Mouse (Mus musculus) cerebral cortex, adult 2 months (tissue): Measurements from ENCODE around the gene Gm42906.

ENCODE experiments used
- WGBS: fragments of 180-500 bp; shearing (Covaris S2); methylation state at CpG from one replicate; pipeline ENCODE4 v1.1.7; 2018; 5-methylcytosine and 5-hydroxymethylcytosine counted together

Gene Gm42906

DNA sequence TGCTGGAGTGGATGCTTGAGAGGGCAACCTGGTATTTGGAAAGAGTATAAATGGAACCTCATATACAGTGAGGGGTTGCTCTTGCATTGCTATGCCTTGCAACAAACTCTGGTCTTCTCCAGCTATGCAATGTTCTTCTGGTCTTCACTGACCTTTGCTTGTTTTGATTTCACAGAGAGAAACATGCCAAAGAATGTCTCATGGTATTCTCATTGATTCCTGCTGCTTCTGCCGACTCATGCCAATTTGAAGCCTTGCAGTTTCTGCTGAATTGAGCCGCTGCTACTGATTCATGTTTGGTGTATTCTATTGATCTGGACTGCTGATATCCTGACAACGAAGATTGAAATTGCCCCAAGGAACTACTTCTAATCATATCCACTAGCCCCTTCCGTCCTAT, 134.4 kb downstream of the Gm42906 start:
- WGBS: 82% methylated on average over 4 of the region's 4 CpGs

DNA sequence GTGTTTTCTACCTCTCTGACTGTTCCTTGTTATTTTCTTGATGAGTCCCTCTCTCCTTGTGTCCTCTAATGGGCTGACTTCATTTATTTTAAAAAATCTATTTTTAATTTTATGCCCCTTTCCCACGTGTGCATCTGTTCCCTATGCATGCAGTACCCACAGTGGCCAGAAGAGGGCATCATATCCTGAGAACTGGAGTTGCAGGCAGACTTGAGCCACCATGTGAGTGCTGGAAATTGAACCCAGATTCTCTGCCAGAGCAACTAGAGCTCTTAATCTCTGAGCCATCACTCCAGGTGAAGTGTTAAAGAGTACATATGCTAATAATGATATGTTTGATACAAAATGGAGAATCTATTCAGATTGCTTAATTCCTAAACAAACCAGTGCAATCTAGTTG, 135.7 kb downstream of the Gm42906 start:
- 28% methylated on average over 1 of the region's 1 CpGs for WGBS

DNA sequence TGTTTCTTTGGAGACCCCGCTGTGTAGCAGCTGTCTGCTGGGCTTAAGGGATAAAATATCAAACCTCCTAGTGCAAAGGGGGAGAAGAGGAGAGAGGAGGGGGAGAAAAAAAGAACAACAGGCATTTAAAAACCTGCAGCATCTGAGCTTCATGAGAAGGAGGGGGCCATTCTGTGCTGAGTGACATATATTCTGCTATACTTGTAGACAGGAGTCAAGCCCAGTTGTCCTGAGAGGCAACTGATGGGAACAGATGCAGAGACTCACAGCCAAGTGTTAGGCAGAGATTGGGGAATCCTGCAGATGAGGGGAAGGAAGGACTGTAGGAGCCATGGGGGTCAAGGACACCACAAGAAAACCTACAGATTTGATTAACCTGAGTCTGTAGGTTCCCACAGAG, 141.6 kb downstream of the Gm42906 start:
- WGBS: 92% methylated on average over 1 of the region's 1 CpGs

DNA sequence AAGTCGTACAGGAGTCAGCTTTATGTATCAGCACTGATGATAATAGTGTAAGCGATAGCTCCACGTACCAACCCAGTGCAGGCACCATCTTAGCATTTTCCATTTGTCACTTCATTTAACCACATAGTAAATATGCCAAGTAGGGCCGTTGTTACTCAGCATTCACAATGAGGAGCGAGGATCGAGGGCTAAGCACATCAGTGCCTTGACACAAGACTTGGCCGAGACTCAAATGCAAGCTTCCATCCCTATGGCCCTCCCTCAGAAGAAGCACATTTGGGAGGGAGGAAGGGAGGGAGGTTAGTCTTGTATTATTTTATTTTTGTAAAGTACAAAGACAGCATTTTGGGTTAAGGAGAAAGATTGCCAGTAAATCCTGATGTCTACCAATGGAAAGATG, 148.4 kb downstream of the Gm42906 start:
- 70% methylated on average over 7 of the region's 7 CpGs for WGBS

DNA sequence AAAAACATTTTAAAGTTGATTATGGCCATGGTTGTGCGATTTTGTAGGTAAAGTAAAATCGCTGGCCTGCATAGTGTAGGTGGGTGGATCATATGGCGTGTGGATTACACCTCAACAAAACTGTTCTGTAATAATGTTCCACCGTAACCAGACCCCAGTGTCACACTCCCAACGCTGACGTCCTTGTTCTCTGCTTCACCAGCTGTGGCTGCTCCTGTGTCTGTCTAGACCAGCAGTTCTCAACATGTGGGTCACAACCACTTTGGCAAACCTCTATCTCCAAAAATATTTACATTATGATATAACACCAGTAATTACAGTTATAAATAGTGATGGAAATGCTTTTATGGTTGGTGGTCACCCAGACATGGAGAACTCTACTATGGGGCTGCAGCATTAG, 150.0 kb downstream of the Gm42906 start:
- 92% methylated on average over 6 of the region's 6 CpGs for WGBS

DNA sequence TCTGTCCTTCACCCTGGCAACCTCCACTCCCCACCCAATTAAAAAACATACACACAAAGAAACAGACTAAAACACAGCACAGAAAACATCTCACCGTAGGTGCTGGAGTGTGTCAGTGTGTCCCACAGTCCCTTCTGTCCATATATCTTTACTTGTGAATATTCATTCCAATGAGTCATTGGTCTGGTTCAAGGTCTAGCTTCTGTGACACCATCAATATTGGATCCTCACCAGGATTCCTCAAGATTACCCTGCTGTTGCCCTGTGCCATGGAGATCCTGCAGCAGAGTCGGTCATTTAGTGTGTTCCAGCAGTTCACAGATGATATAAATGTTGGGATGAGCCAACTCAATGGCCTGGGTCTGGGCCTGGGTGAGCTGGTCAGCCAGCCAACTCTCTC, 152.0 kb downstream of the Gm42906 start:
- 92% methylated on average over 2 of the region's 2 CpGs for WGBS

DNA sequence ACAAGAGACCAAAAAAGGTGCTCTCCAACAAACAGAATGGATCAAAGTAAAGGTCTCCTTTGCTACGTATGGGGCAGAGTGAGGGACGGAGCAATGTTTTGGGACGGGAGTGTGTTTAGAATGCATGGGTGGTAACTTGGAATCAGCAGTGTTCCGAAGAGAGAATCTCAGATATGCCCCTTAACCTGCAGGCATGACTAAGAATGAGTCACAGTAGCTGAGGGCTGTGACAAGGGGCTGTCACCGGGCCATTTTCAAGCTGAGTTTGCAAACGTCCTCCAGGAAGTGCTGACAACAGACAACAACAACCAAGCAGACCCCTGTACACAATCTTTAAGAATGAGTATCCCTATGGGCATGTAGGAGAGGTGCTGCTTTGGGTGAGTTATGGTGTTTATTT, 153.7 kb downstream of the Gm42906 start:
- 84% methylated on average over 6 of the region's 6 CpGs for WGBS

DNA sequence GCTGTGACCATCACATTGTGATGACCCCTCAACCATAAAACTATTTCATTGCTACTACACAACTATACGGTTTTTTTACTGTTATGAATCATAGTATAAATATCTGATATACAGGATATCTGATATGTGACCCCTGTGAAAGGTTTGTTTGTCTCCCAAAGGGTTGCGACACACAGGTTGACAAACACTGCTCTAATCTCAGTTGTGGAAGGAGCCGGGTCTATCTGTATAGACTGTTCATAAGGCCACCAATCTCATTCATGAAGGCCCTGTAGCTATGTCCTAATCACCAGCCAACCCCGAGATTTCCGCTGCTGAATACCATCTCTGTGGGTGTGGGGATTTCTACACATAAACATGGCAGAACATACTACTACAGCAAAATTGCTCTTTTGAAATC, 157.1 kb downstream of the Gm42906 start:
- 94% methylated on average over 5 of the region's 5 CpGs for WGBS

DNA sequence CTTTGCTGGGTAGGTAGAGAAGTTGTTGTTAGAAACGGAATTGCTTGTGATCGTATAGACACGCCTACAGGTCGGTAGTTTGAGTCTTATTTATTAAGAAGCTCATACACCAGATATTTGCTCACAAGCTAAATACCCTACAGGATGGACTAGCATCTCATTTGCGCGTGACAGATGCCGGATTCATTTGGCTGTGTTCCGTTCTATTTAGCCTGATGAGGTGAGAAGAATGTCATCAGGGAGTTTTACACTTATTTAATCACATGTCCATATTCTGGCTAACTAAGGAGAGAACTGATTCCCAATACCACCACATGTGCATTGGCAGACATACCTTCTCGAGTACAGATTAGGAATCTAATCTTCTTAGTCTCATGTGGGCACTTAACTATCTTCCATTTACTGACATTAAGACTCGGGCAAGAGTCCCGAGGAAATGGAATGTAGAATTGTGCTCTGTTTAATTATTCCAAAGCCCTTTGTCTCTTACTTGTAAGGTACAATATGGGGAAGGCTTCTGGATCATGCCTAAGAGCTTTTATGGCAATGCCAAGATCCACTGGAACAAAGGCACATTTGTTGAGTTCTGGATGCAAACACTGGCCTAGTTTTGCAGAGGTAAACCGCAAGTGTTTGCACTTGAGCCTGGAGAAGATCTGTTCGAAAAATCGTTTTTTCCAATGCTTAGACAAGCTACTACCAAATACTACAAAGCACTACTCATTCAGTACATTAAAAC, 160.9 kb downstream of the Gm42906 start:
- WGBS: 75% methylated on average over 14 of the region's 14 CpGs

DNA sequence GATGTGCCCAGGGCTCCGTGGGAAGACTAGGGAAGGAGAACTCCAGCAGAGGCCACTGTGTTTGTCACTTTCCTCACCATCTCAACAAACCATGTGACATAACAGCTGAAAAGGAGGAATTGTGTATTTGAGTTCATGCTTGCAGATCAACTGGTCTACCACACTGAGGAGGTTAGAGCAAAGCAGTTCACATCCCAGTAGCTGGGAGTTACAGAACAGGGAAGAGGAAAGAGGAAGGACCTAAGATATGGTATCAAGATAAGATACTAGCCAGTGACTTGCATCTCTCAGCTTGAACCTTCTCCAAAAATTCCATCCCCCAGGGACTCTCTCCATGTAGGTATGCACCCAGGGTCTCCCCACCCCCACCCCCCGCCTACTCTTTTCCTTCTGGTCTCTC, 166.4 kb downstream of the Gm42906 start:
- WGBS: 97% methylated on average over 2 of the region's 2 CpGs

DNA sequence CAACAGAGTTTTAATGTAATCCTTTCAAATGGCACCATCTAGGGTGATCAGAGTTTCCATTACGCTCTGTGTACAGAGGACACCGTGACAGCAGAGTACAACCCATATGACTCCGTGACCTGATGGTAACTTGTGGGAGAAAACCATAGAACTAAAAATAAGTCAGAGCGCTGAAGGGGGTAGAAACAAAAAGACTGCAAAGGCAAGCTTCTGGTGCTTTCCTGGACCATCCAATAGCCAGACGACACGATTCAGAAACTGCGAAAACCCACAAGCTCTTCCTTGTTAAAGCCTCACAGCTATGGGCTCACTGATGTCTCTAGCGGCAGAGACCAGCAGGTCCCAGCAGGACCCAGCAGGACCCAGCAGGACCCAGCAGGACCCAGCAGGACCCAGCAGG, 175.8 kb downstream of the Gm42906 start:
- 49% methylated on average over 8 of the region's 8 CpGs for WGBS

DNA sequence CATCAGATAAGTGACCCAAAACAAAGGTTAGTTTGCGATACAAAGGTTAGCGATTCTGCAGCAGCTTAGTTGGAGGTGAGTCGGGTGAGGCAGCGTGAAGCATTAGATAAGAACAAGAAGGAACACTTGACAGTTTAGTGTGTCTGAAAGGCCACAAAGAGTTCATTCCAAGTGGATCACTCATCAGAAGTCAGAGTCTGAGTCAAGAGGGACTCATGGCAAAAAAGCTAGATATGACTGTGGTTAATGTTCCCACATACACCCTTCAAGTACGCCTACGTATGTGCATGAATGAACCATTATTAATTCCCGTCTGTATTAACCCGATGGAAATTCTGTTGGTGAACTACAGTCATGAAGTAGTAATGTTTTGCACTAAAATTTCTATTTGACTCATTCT, 176.3 kb downstream of the Gm42906 start:
- WGBS: 92% methylated on average over 8 of the region's 8 CpGs

DNA sequence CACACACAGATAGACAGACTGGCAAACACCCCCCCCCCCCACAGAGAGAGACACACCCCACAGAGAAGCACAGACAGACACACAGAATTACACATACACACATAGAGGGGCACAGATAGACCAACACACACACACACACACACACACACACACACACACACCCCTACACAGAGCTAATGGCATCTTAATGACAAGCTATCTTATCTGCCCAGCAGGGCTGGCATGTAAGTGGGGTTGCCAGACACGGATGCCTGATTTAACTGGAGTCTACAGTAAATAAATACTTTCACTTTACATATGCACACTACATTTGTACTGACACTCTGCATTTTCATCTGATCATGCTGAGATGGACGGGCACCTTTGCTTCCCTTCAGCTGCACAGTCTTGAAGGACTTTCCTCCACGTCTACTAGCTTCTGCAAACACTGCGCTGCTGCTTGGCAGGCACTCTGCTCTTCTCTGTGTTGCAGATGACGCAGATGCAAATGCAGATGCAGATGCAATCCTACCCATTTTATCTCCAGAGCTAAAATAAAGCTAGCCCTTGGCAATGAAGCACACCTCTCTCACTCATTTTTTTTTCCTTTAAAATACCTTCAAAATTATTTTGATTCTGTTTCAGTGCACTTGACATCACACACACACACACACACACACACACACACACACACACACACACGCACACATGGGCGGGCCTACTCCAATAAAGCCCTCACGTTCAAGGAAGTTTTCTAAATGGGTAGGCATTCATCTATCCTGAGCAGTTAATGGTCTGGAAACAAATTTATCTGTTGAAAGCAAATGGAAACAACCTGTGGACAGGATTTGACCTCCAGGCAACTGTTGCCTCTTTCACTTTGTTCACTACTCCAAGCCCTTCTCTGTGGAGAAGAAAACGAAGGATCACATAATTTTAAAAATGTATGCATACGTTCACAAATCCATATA, 179.0 kb downstream of the Gm42906 start:
- 74% methylated on average over 10 of the region's 10 CpGs for WGBS

DNA sequence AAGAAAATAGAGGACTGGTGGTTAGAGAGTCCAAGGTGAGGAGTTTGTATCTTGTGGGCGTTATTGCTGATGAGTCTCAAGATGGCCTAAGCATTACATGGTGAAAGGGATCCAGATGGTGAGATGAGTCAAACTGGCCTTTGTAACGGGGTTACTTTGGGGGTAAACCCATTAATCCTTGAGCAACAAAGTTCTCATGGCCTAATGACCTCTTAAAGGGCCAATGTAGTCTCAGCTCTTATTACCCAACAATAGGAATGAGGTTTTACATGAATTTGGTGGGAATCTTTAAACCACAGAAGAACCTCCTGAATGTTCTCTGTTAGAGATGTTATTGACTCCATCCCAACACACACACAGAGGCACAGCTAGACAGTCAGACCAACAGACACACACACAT, 179.9 kb downstream of the Gm42906 start:
- WGBS: 84% methylated on average over 2 of the region's 2 CpGs

DNA sequence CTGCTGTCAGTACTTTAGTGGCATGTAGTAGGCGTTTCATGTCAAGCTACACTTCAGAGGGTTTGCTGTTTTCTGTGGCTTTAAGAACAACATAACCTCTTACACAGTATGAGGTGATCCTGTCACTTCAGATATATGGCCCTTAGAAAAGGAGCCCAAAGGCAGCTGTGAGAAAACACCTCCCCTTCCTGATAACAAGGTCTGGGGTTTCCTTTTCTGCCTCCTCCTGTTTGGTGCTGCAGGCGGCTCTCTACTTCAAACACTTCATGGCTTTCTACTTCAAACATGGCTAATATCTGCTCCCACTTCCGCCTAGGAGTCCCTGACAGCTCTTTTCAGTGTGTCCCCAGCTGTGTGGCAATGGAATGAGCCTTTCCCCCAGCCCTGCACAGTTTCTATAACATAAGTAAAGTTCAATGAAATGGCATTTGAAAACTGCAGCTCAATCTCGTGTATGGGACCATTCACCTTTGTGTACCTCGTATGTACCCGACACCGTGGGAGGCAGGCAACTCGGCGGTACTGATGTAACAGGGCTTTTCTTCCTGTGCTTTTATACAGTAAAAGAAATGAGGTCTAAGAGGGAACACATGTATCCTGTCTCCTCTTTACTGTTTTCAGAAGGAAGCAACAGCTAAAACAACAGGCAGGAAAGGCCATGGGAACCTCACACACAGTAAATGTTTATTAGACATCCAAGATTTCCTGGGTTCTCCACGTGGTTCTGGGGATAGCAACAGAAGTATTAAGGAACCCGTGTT, 180.7 kb downstream of the Gm42906 start:
- 70% methylated on average over 11 of the region's 11 CpGs for WGBS

DNA sequence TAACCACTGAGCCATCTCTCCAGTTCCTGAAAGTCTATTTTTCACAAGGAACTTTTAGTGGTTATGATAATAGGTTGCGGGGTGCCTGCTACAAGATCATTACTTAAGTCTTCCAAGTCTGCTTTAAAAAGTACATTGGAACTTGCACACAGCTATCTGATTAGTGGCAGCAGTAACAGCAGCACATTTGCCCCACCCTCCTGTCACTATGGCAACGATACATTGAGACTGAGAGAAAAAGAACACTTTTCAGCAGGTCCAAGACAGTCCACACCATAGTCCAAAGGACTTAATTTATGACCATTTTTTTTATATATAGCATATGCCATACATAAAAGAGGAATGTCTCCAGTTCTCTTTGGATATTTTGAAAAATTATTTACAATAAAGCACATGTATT, 181.7 kb downstream of the Gm42906 start:
- 84% methylated on average over 2 of the region's 2 CpGs for WGBS

DNA sequence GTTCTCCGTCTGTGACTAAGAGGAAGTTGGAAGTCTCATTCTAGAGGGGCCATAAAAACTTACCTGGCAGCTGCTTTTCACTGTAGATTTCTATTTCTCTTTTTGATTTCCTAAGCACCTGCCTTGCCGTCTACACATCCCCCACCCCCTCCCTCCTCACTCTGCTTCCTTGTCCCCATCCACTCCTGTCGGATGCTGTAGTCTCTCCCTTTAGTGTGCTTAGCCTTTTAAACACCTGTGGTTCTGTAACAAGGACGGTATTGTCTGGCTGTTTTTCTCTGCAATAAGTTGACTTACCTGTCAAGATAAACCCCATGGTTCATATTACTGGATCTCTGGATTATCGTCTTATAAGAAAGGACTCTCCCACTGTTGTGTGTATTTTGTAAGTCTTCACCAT, 182.4 kb downstream of the Gm42906 start:
- WGBS: 90% methylated on average over 5 of the region's 5 CpGs

DNA sequence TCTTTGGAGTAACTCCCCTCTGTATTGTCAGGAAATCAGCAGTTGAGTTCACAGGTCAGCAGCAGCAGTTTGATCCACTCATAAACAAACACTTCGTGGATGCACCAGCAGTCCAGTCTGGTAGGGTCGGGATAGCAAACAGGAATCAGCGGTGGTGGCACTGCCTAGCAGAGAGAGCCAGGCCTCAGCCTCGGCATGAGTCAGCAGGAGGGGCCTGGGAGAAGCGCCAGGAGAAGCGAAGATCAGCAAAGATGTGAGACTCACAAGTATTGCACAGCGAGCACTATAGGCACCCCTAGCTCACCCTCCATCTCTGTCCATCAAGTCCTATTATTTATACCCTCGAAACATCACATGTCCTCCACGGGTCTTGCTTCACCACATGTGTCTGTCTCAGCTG, 189.2 kb downstream of the Gm42906 start:
- WGBS: 83% methylated on average over 9 of the region's 9 CpGs

DNA sequence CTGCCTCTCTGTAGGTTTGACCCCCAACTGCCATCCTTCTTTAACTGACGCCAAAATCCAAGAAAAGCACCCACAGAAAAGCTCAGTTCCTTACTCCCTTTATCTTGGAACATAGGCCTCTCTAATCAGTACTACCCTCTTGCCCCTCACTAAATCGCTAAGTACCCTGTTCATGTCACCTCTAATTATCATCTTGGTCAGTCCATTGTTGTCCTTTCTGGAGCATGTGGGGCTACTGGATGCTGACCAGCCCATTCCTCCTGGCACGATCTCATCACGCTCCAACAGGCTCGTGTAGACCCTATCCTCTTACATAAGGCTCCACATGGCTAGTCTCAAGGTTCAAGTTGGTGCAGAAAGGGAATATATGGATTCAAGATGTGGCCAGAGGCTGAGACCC, 191.6 kb downstream of the Gm42906 start:
- 87% methylated on average over 5 of the region's 5 CpGs for WGBS

DNA sequence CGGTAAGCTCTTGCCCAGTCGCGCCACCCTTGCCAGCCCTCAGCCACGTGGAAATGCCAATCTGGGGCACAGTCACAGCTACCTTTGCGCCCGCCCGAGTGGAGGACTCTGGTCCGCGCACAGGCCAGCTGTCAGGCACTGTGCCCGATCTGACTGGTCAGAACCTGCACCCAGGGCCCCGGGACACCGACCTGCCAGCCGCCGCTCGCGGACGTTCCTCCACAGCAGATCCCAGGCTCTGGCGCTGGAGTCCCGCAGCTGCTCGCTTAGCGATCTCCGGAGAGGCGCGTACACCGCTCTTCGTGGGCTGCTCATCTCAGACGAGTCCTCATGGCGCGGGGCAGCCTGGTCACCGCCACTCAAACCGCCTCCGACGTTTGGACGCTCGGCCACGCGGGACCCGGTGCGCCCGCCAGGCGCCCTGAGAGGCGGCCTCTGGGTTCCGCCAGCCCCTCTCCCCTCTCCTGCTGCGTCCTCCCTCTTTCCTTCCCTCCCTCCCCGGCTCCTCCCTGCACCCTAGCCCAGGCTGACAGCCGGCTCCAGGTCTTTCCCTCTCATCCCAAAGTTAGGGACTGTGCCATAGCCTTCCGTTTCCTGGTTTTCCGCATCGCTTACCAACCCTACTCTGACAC, 194.4 kb downstream of the Gm42906 start, which contains the start of gene Stard13:
TSS of gene Stard13 (minus strand) at position 437 of the 632 bp plus-strand sequence.
- under 1% methylated on average over 49 of the region's 49 CpGs for WGBS

DNA sequence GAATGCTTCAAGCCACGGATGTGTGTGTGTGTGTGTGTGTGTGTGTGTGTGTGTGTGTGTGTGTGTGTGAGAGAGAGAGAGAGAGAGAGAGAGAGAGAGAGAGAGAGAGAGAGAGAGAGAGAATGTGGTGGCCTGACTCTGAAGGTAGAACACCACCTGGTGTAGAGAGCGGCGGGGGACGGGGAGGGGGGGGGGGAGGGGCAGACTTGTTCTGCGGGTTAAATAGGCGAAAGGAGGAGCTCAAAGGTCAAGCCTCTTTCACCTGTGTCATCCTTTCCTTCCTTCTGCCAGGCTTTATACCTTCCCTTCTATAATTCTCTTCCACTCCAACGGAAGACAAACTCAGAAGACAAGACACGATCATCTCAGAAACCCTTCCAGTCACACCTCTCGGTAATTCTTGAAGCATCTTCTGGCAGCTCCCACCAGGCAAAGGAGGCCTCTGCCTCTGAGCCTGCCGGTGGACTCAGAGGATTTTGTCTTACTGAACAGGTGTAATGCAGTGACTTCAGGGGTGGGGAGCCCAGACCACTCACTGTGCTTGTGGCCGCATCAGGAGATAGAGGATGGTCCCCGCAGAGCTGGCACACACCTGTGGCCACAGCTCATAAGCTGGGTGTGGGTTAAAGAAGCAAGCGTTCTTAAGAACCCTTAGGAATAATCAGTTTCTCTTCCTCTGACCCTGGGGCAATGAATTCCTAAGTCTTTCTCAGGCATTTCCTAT, 195.2 kb downstream of the Gm42906 start:
- 34% methylated on average over 10 of the region's 13 CpGs for WGBS
